Mouse (Mus musculus) c-Kit-negative CD71-positive TER-119-positive erythroid progenitor cells, embryonic 14.5 days (primary cell): ENCODE results near the gene Lsm7.

Source experiments
- DNase-seq: peaks from one replicate; pipeline ENCODE4 v3.0.0-alpha.2; 2013; ENCODE audit warnings: low read depth, low spot score

Lsm7 gene

GRCm38 (mm10) chr10:80876028-80876427 lies 21.0 kb upstream of the Lsm7 start:
- DNase-seq: peak; percentile 69

GRCm38 (mm10) chr10:80874035-80874434 lies 19.0 kb upstream of the Lsm7 start:
- no peak for DNase-seq

GRCm38 (mm10) chr10:80871581-80871980 lies 16.6 kb upstream of the Lsm7 start, which contains the start of gene Tmprss9:
Tmprss9 (plus strand) TSS chr10:80871848.
- DNase-seq: no peak

- DNase-seq: no peak
Measured at GRCm38 (mm10) chr10:80870993-80871392, 16.0 kb upstream of the Lsm7 start.

GRCm38 (mm10) chr10:80864446-80864845 lies 9.4 kb upstream of the Lsm7 start:
- no peak for DNase-seq

- peak; percentile 43 for DNase-seq
Measured at GRCm38 (mm10) chr10:80862305-80862704, 7.3 kb upstream of the Lsm7 start.

- peak; percentile 89 for DNase-seq
Measured at GRCm38 (mm10) chr10:80858350-80858935, 3.4 kb upstream of the Lsm7 start.

GRCm38 (mm10) chr10:80857848-80858247 lies 2.8 kb upstream of the Lsm7 start:
- DNase-seq: peak; percentile 64

GRCm38 (mm10) chr10:80857386-80857785 lies 2.4 kb upstream of the Lsm7 start:
- DNase-seq: no peak

GRCm38 (mm10) chr10:80856908-80857307 lies 1.9 kb upstream of the Lsm7 start:
- peak; percentile 53 for DNase-seq

- DNase-seq: no peak
Measured at GRCm38 (mm10) chr10:80856267-80856666, 1.3 kb upstream of the Lsm7 start.

- peak; percentile 46 for DNase-seq
Measured at GRCm38 (mm10) chr10:80855749-80856073, 702 bp upstream of the Lsm7 start.

- no peak for DNase-seq
Measured at GRCm38 (mm10) chr10:80848571-80848970, 6.4 kb downstream of the Lsm7 start.

GRCm38 (mm10) chr10:80845732-80846131 lies 9.3 kb downstream of the Lsm7 start:
- no peak for DNase-seq

GRCm38 (mm10) chr10:80845055-80845693 lies 9.8 kb downstream of the Lsm7 start:
- DNase-seq: no peak

- DNase-seq: no peak
Measured at GRCm38 (mm10) chr10:80843931-80844547, 11.0 kb downstream of the Lsm7 start, which contains the start of gene Lingo3. Lingo3 (minus strand) TSS chr10:80844039.

GRCm38 (mm10) chr10:80843087-80843930 lies 11.7 kb downstream of the Lsm7 start:
- no peak for DNase-seq

GRCm38 (mm10) chr10:80842334-80842733 lies 12.7 kb downstream of the Lsm7 start:
- no peak for DNase-seq

GRCm38 (mm10) chr10:80841685-80842084 lies 13.3 kb downstream of the Lsm7 start:
- no peak for DNase-seq

- no peak for DNase-seq
Measured at GRCm38 (mm10) chr10:80839848-80840247, 15.2 kb downstream of the Lsm7 start.

GRCm38 (mm10) chr10:80838346-80838912 lies 16.6 kb downstream of the Lsm7 start:
- no peak for DNase-seq

GRCm38 (mm10) chr10:80837827-80838226 lies 17.2 kb downstream of the Lsm7 start:
- DNase-seq: no peak
